ENCODE assay signal across 8 mouse cellular contexts in the genomic region with DNA sequence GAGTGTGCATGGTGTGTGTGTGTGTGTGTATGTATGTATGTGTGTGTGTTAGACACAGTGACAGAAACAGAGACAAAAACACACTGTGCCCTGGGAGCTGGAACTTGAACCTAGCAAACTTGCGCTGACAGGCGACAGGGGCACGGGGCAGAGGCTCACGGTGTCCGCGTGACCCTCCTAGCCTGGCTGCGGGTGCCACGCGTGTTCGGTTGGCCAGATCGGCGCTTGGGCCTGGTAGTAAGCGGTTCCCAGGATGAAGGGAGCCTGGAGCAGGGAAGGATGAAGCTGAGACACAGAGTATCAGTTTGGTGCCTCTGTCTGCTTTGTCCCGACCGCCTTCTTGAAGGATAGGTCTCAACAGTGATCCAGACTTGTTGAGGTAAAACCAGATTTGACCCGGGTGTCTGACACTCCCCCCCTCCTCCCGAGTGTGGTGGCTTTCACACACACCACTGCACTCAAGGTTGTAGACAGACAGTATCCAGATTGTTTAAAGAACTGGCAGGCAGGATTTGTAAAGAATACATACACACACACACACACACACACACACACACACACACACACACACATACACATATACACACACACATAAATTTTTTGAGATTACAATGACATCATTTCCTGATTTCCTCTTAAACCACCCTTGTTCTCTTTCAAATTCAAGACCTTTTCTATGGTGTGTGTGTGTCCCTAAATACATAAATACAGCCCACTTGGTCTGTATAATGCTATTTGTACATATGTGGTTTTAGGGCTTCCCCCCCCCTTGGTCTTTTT. TPM values are rescaled to one million over a fixed set of nuclear protein-coding genes. Genes with fewer than 3 reads are reported as not detected.
DNase-seq lines count a peak whose midpoint lies in the region; ATAC-seq and TF ChIP-seq lines count a peak whose summit lies in the region.

TSS of gene Ccdc38 (plus strand) at position 202 of the 780 bp plus-strand sequence.

- no peak for TF ChIP-seq POLR2A in brain, embryonic 14.5 days (IDR thresholded peaks at IDR 0.05; ENCODE audit: borderline replicate concordance, extremely low read depth, insufficient read depth, insufficient read length, poor library complexity, severe bottlenecking)

- DNase-seq in kidney, postnatal 0 days (ENCODE audit: low spot score): no peak
- no peak for DNase-seq in kidney, postnatal 14 days
- peak; percentile 13 for DNase-seq in brain, embryonic 14.5 days (ENCODE audit: low read depth)
- no peak for DNase-seq in hindbrain, embryonic 14.5 days (ENCODE audit: low spot score)
- DNase-seq in thymus, postnatal 0 days (ENCODE audit: low spot score): peak; percentile 23
- DNase-seq in testis, postnatal 10 days (ENCODE audit: low spot score): no peak
- no peak for DNase-seq in gastrocnemius, postnatal 25 days

- no peak within 1 kb of the TSS for H3K27ac ChIP-seq in kidney, postnatal 0 days
- no peak within 1 kb of the TSS for H3K27ac ChIP-seq in hindbrain, embryonic 14.5 days

- no peaks in the 10 kb centered on the region for H3K9me3 ChIP-seq in kidney, postnatal 0 days (replicated peaks; ENCODE audit: low read length)
- no peaks in the 10 kb centered on the region for H3K9me3 ChIP-seq in hindbrain, embryonic 14.5 days (ENCODE audit: control insufficient read depth, low read length)

- ATAC-seq in kidney, postnatal 0 days (replicated peaks; ENCODE audit: low FRiP score, low read depth): peak; percentile 31
- ATAC-seq in hindbrain, embryonic 14.5 days (ENCODE audit: low FRiP score): no peak; the same call in 1 of the 2 replicates
- peak; percentile 22; the same call in 1 of the 2 replicates for ATAC-seq in megakaryocyte, adult 5-6 weeks (ENCODE audit: poor library complexity, severe bottlenecking)

- TF ChIP-seq CTCF in kidney, postnatal 0 days (IDR thresholded peaks at IDR 0.05; ENCODE audit: low read depth): no peak
- TF ChIP-seq CTCF in brain, embryonic 14.5 days (IDR thresholded peaks at IDR 0.05; ENCODE audit: borderline replicate concordance, extremely low read depth, insufficient read depth, insufficient read length): no peak

- no peaks in the 10 kb centered on the region for H3K27me3 ChIP-seq in kidney, postnatal 0 days (ENCODE audit: insufficient read depth, low read length)
- peaks cover 5% of the 10 kb centered on the region; the same call in 1 of the 2 replicates for H3K27me3 ChIP-seq in hindbrain, embryonic 14.5 days (ENCODE audit: control insufficient read depth, insufficient read depth, low read length)

- peak within 1 kb of the TSS; percentile 46; the same call in 1 of the 2 replicates for H3K9ac ChIP-seq in kidney, postnatal 0 days (ENCODE audit: low read depth, low read length)
- peak within 1 kb of the TSS; percentile 41; the same call in 1 of the 2 replicates for H3K9ac ChIP-seq in hindbrain, embryonic 14.5 days

- H3K4me1 ChIP-seq in kidney, postnatal 0 days (replicated peaks; ENCODE audit: insufficient read depth, low read length): peaks cover 5% of the 10 kb centered on the region; the same call in 1 of the 2 replicates
- H3K4me1 ChIP-seq in hindbrain, embryonic 14.5 days (replicated peaks; ENCODE audit: control insufficient read depth, insufficient read depth, low read length): peaks cover 8% of the 10 kb centered on the region

- peak within 1 kb of the TSS; percentile 74 for H3K4me2 ChIP-seq in kidney, postnatal 0 days (ENCODE audit: low read length)
- peak within 1 kb of the TSS; percentile 64 for H3K4me2 ChIP-seq in hindbrain, embryonic 14.5 days (replicated peaks)

- no peaks in the 10 kb centered on the region for H3K36me3 ChIP-seq in kidney, postnatal 0 days (ENCODE audit: insufficient read depth, low read length)
- no peaks in the 10 kb centered on the region for H3K36me3 ChIP-seq in hindbrain, embryonic 14.5 days (replicated peaks; ENCODE audit: control insufficient read depth, insufficient read depth)

- H3K4me3 ChIP-seq in kidney, postnatal 0 days (replicated peaks; ENCODE audit: low read depth, low read length): peak within 1 kb of the TSS; percentile 42
- peak within 1 kb of the TSS; percentile 29 for H3K4me3 ChIP-seq in hindbrain, embryonic 14.5 days (replicated peaks; ENCODE audit: low read length)

- 61% methylated on average over 17 of the region's 17 CpGs for WGBS in kidney, postnatal 0 days
- WGBS in hindbrain, embryonic 14.5 days: 64% methylated on average over 17 of the region's 17 CpGs

RNA-seq across cellular contexts. Expression of gene Ccdc38, which starts in this region (rescaled TPM):
- polyA plus RNA-seq in kidney, postnatal 0 days (2015; fragmentation: Nextera tagmentation; extraction: Ambion mirVana): 0.26 and 0.29 TPM in 2 replicates
- 0.04 and 0.15 TPM in 2 replicates for polyA plus RNA-seq in brain, embryonic 14.5 days (2012; rRNA removed)
- 0.25 and 0.51 TPM in 2 replicates for polyA plus RNA-seq in hindbrain, embryonic 14.5 days (2014; fragmentation: Nextera tagmentation; extraction: Ambion mirVana)
- not detected in 2 replicates for total RNA-seq in megakaryocyte, adult 5-6 weeks (2015)
- 0.18 TPM in 1 of 2 replicates, not detected in the other for total RNA-seq in megakaryocyte, adult 5-6 weeks (2017)
- 0.27 and 0.50 TPM in 2 replicates for polyA plus RNA-seq in thymus, postnatal 0 days (2015; fragmentation: Nextera tagmentation; extraction: Ambion mirVana)
- total RNA-seq in gastrocnemius, postnatal 25 days (2021): not detected

Comparison
In these comparisons a context has a peak if more than half of its experiments do, and no peak if none do; other contexts are left out.
1. Peak in ATAC-seq, H3K4me3 ChIP-seq, H3K9ac ChIP-seq and H3K4me2 ChIP-seq in kidney, postnatal 0 days; RNA of the gene not detected or under 1 TPM.
2. Peak in DNase-seq in brain, embryonic 14.5 days; RNA of the gene not detected or under 1 TPM.
3. Peak in ATAC-seq in megakaryocyte, adult 5-6 weeks; RNA of the gene not detected or under 1 TPM.
4. Peak in DNase-seq in thymus, postnatal 0 days; RNA of the gene not detected or under 1 TPM.